Mouse (Mus musculus): ENCODE results near the gene Gm10490. TPM values are rescaled to one million over a fixed set of nuclear protein-coding genes. Genes with fewer than 3 reads are reported as not detected.
"Not testable (repeated sequence)": the region's sequence is repeated elsewhere in the genome, so short reads cannot be mapped to it uniquely, and the experiment has no call there.

The Gm10490 gene
- polyA plus RNA-seq, 1 experiment from 2014 or later, result not detected

DNA sequence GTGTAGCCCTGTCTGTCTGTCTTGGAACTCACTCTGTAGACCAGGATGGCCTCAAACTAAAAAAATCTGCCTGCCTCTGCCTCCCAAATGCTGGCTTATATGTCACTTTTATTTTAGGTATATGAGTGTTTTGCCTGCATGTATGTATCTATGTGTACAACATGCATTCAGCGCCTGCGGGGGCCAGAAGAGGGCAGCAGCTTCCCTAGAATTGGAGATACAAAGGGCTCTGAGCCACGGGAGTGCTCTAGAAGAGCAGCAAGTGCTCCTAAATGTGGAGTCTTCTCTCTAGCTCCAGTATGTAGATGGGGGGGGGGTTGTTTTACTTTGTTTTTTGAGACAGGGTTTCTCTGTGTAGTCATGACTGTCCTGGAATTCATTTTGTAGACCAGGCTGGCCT, 6.3 kb downstream of the Gm10490 start:
- 30% methylated on average over 3 of the region's 3 CpGs for WGBS
- not testable (repeated sequence) for H3K36me3 ChIP-seq (ENCODE audit: control insufficient read depth, insufficient read depth, low read length); H3K9me3 ChIP-seq (ENCODE audit: control insufficient read depth, low read length); H3K4me2 ChIP-seq (ENCODE audit: low read depth, low read length); H3K4me1 ChIP-seq (ENCODE audit: control insufficient read depth, insufficient read depth, low read length); ATAC-seq (ENCODE audit: low read depth); H3K9ac ChIP-seq (ENCODE audit: low read depth, low read length); DNase-seq (ENCODE audit: low spot score); H3K4me3 ChIP-seq (ENCODE audit: low read depth, low read length); H3K27ac ChIP-seq (replicated peaks; ENCODE audit: low read depth, low read length)
- peaks cover 15% of the 10 kb centered on the region for H3K27me3 ChIP-seq (replicated peaks; ENCODE audit: control insufficient read depth, insufficient read depth, low read length)

DNA sequence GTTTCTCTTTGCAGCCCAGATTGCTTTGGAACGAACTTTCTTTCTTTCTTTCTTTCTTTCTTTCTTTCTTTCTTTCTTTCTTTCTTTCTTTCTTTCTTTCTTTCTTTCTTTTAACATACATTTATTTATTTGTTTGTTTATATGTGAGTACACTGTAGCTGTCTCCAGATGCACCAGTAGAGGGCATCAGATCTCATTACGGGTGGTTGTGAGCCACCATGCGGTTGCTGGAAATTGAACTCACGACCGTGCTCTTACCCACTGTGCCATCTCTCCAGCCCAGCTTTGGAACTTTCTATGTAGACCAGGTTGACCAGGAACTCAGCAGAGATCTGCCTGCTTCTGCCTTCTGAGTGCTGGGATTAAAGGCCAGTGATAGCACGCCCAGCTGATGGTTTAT, 8.6 kb downstream of the Gm10490 start:
- H3K27me3 ChIP-seq (replicated peaks; ENCODE audit: control insufficient read depth, insufficient read depth, low read length), result peaks cover 38% of the 10 kb centered on the region
- H3K4me3 ChIP-seq (ENCODE audit: low read depth, low read length); H3K36me3 ChIP-seq (ENCODE audit: control insufficient read depth, insufficient read depth, low read length); H3K27ac ChIP-seq (replicated peaks; ENCODE audit: low read depth, low read length); H3K9me3 ChIP-seq (ENCODE audit: control insufficient read depth, low read length); H3K4me1 ChIP-seq (ENCODE audit: control insufficient read depth, insufficient read depth, low read length); DNase-seq (ENCODE audit: low spot score); H3K4me2 ChIP-seq (ENCODE audit: low read depth, low read length); H3K9ac ChIP-seq (ENCODE audit: low read depth, low read length); ATAC-seq (ENCODE audit: low read depth): not testable (repeated sequence)
- 67% methylated on average over 6 of the region's 6 CpGs for WGBS

DNA sequence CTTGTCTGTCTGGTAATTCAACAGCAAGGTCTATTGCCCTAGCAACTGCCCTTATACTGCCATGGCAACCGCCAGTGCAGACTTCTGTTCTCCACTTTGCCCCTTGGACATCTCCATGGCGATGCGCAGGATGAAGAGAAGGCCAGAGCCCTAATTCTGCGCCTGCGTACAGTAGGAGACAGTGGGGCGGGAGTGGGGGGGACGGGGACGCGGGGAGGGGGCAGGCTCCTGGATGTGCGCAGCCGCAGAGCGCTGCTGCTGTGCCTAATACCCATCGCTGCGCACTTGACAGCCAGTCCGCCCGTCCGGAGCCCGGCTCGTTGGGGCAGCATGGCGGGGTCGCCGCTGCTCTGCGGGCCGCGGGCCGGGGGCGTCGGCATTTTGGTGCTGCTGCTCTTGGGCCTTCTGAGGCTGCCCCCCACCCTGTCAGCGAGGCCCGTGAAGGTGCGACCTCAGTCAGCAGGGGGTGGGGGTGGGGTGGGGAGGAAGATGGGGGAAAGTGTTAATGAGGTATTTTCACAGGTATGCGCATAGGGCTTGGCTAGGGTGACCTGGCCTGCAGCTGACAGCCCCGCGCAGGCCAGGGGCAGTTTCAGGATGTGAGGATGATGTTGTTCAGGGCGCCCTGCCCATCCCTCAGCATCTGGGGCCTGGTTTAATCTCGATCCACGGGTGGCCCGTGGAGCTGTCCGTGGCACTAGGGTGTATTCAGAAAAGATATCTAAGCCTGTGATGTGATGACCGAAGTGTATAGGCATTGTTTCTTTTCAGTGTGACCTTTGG, 10.4 kb downstream of the Gm10490 start, which contains the start of gene Pcsk1n:
Gene Pcsk1n (plus strand): TSS at position 222 of the 783 bp plus-strand sequence.
- Histone ChIP-seq H3K36me3 (ENCODE audit: control insufficient read depth, insufficient read depth, low read length) (no peaks in the 10 kb centered on the region), H3K27ac (replicated peaks; ENCODE audit: low read depth, low read length) (no peak within 1 kb of the TSS), H3K4me2 (ENCODE audit: low read depth, low read length) (peak within 1 kb of the TSS; percentile 45), H3K9ac (ENCODE audit: low read depth, low read length) (no peak within 1 kb of the TSS), H3K9me3 (ENCODE audit: control insufficient read depth, low read length) (no peaks in the 10 kb centered on the region), H3K4me1 (ENCODE audit: control insufficient read depth, insufficient read depth, low read length) (no peaks in the 10 kb centered on the region), H3K4me3 (ENCODE audit: low read depth, low read length) (peak within 1 kb of the TSS; percentile 16), H3K27me3 (replicated peaks; ENCODE audit: control insufficient read depth, insufficient read depth, low read length) (peaks cover 52% of the 10 kb centered on the region)
- ATAC-seq (ENCODE audit: low read depth) (peak; percentile 84; the same call in 1 of the 2 replicates), DNase-seq (ENCODE audit: low spot score) (peak; percentile 17)
- WGBS, result 24% methylated on average over 16 of the region's 40 CpGs

DNA sequence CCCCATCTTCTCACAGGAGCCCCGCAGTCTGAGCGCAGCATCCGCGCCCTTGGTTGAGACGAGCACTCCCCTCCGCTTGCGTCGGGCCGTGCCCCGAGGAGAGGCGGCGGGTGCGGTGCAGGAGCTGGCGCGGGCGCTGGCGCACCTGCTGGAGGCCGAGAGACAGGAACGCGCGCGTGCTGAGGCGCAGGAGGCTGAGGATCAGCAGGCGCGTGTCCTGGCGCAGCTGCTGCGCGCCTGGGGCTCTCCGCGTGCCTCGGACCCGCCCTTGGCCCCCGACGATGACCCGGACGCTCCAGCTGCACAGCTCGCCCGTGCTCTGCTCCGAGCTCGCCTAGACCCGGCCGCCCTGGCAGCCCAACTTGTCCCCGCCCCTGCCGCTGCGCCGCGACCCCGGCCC, 12.7 kb downstream of the Gm10490 start:
- peaks cover 68% of the 10 kb centered on the region for H3K27me3 ChIP-seq (replicated peaks; ENCODE audit: control insufficient read depth, insufficient read depth, low read length)
- H3K9ac ChIP-seq (ENCODE audit: low read depth, low read length), result no peak overlapping the region

DNA sequence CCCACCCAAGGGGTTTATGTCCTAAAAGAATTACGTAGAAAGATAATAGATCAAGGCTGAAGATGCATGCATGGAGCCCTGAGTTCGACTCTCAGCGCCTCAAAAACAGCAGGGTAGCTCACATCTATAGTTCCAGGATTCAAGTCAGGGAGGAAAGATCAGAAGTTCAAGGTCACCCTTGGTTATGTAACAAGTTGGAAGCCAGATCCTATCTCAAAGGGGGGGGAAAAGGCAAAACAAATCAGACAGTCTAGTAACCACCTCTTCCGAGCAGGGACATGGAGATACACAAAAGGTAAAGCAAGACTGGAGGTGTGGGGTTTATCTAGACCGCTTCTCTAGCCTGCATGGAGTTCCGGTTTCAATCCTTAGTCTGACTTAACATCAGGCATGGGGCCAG, 16.9 kb downstream of the Gm10490 start:
- peaks cover 63% of the 10 kb centered on the region for H3K27me3 ChIP-seq (replicated peaks; ENCODE audit: control insufficient read depth, insufficient read depth, low read length)
- H3K27ac ChIP-seq (replicated peaks; ENCODE audit: low read depth, low read length), result no peak overlapping the region
- no peak for DNase-seq (ENCODE audit: low spot score)
- H3K36me3 ChIP-seq (ENCODE audit: control insufficient read depth, insufficient read depth, low read length), result 0 out of 2 replicates have a peak, but pooled peaks cover 4% of the 10 kb centered on the region
- no peak overlapping the region for H3K9ac ChIP-seq (ENCODE audit: low read depth, low read length)
- H3K9me3 ChIP-seq (ENCODE audit: control insufficient read depth, low read length), result no peaks in the 10 kb centered on the region
- WGBS, result 62% methylated on average over 6 of the region's 6 CpGs
- no peak for ATAC-seq (ENCODE audit: low read depth)
- no peak overlapping the region for H3K4me3 ChIP-seq (ENCODE audit: low read depth, low read length)
- H3K4me1 ChIP-seq (ENCODE audit: control insufficient read depth, insufficient read depth, low read length), result no peaks in the 10 kb centered on the region
- H3K4me2 ChIP-seq (ENCODE audit: low read depth, low read length), result no peak overlapping the region

More for the DNA sequence above, 12.7 kb downstream of the Gm10490 start:
- peak overlapping the region; percentile 26 for H3K4me3 ChIP-seq (ENCODE audit: low read depth, low read length)
- peak overlapping the region; percentile 48 for H3K4me2 ChIP-seq (ENCODE audit: low read depth, low read length)
- ATAC-seq (ENCODE audit: low read depth) (0 out of 2 replicates have a peak, but pooled peaks have one; percentile 15), DNase-seq (ENCODE audit: low spot score) (peak; percentile 5)
- WGBS, result 17% methylated on average over 15 of the region's 48 CpGs
- no peaks in the 10 kb centered on the region for H3K9me3 ChIP-seq (ENCODE audit: control insufficient read depth, low read length)
- H3K27ac ChIP-seq (replicated peaks; ENCODE audit: low read depth, low read length), result no peak overlapping the region
- H3K4me1 ChIP-seq (ENCODE audit: control insufficient read depth, insufficient read depth, low read length), result no peaks in the 10 kb centered on the region
- no peaks in the 10 kb centered on the region for H3K36me3 ChIP-seq (ENCODE audit: control insufficient read depth, insufficient read depth, low read length)

DNA sequence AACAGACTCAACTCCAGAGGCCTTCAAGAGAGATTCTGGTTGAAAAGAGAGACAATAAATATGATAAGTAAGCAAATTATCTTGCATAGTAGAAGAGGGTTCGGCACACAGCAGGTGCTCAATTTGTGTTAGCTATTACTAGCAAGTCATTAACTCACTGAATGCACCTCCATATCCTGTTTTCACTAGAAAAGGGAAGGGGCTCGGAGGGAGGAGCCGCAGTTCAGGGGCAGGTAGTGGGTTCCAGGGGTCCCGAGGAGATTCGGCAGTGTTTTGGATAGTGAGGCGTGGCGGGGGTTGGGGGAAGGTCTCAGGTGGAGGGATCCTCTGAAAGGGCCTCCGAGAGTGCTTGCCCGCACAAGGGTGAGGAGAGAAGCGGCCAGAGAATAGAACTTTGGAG, 17.8 kb downstream of the Gm10490 start:
- DNase-seq (ENCODE audit: low spot score), result no peak
- H3K4me3 ChIP-seq (ENCODE audit: low read depth, low read length), result no peak overlapping the region
- ATAC-seq (ENCODE audit: low read depth), result no peak
- no peak overlapping the region for H3K27ac ChIP-seq (replicated peaks; ENCODE audit: low read depth, low read length)
- WGBS, result 25% methylated on average over 10 of the region's 10 CpGs
- H3K4me1 ChIP-seq (ENCODE audit: control insufficient read depth, insufficient read depth, low read length), result no peaks in the 10 kb centered on the region
- peaks cover 55% of the 10 kb centered on the region for H3K27me3 ChIP-seq (replicated peaks; ENCODE audit: control insufficient read depth, insufficient read depth, low read length)
- 0 out of 2 replicates have a peak, but pooled peaks cover 4% of the 10 kb centered on the region for H3K36me3 ChIP-seq (ENCODE audit: control insufficient read depth, insufficient read depth, low read length)
- H3K9ac ChIP-seq (ENCODE audit: low read depth, low read length), result no peak overlapping the region
- no peak overlapping the region for H3K4me2 ChIP-seq (ENCODE audit: low read depth, low read length)
- no peaks in the 10 kb centered on the region for H3K9me3 ChIP-seq (ENCODE audit: control insufficient read depth, low read length)

DNA sequence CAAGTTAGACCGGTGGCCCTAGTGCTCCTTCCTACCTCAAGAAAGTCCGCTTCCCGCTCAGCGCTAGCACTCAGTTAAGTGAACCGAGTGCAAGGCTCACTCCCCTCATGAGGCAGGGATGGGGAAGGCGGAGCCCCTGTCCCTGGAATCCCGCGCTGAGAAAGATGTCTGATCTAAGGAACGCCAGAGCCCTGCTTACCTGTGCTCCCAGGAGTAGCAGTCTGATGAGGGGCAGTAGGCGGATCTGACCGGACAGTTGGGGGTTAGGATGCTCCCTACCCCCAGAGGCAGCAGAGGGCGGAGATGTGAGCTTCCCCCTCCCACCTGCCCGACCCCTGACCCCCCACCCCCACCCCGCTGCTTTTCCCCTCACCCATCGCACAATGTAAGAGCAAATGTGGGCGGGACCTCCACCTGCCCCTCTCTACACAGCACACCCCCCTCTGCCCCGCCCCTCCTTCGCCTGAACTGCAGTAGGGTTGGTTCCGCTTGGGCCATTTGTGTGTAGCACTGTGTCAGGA, 19.0 kb downstream of the Gm10490 start, which contains the start of gene Eras:
Gene Eras (minus strand): TSS at position 338 of the 521 bp plus-strand sequence.
- H3K4me3 ChIP-seq (ENCODE audit: low read depth, low read length), result no peak within 1 kb of the TSS
- 0 out of 2 replicates have a peak, but pooled peaks cover 7% of the 10 kb centered on the region for H3K36me3 ChIP-seq (ENCODE audit: control insufficient read depth, insufficient read depth, low read length)
- H3K9me3 ChIP-seq (ENCODE audit: control insufficient read depth, low read length), result no peaks in the 10 kb centered on the region
- ATAC-seq (ENCODE audit: low read depth), result no peak
- WGBS, result 18% methylated on average over 15 of the region's 19 CpGs
- H3K9ac ChIP-seq (ENCODE audit: low read depth, low read length), result no peak within 1 kb of the TSS
- no peak for DNase-seq (ENCODE audit: low spot score)
- peaks cover 43% of the 10 kb centered on the region for H3K27me3 ChIP-seq (replicated peaks; ENCODE audit: control insufficient read depth, insufficient read depth, low read length)
- no peak within 1 kb of the TSS for H3K27ac ChIP-seq (replicated peaks; ENCODE audit: low read depth, low read length)
- H3K4me1 ChIP-seq (ENCODE audit: control insufficient read depth, insufficient read depth, low read length), result no peaks in the 10 kb centered on the region
- H3K4me2 ChIP-seq (ENCODE audit: low read depth, low read length), result no peak within 1 kb of the TSS

DNA sequence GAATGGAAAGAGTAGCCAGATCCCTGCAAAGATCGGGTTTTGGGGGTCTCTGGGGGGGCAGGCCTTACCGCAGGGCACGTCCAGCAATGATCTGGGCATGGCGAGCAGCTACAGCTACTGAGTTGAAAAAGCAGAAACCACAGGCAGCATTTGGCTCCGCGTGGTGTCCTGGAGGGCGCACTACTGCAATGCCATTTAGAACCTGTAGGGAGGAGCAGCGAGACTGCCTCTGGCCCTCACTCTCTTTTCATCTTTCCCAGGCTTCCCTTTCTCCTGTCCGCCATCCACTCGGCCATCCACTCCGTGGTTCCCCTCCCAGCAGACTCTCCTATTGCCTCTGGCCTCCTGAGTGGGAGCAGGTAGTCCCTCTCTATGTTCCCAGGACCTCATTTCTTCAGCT, 27.5 kb downstream of the Gm10490 start:
- WGBS, result 65% methylated on average over 11 of the region's 11 CpGs
- no peak overlapping the region for H3K9ac ChIP-seq (ENCODE audit: low read depth, low read length)
- H3K4me2 ChIP-seq (ENCODE audit: low read depth, low read length), result no peak overlapping the region
- ATAC-seq (ENCODE audit: low read depth) (no peak), DNase-seq (ENCODE audit: low spot score) (no peak)
- H3K36me3 ChIP-seq (ENCODE audit: control insufficient read depth, insufficient read depth, low read length), result peaks cover 18% of the 10 kb centered on the region; the same call in 1 of the 2 replicates
- no peaks in the 10 kb centered on the region for H3K9me3 ChIP-seq (ENCODE audit: control insufficient read depth, low read length)
- no peak overlapping the region for H3K27ac ChIP-seq (replicated peaks; ENCODE audit: low read depth, low read length)
- no peaks in the 10 kb centered on the region for H3K27me3 ChIP-seq (replicated peaks; ENCODE audit: control insufficient read depth, insufficient read depth, low read length)
- H3K4me3 ChIP-seq (ENCODE audit: low read depth, low read length), result no peak overlapping the region
- no peaks in the 10 kb centered on the region for H3K4me1 ChIP-seq (ENCODE audit: control insufficient read depth, insufficient read depth, low read length)

Measured in embryonic facial prominence, embryonic 14.5 days (tissue).